Mouse (Mus musculus): Measurements from ENCODE around the gene Arhgef17. TPM values are rescaled to one million over a fixed set of nuclear protein-coding genes. Genes with fewer than 3 reads are reported as not detected.

Gene Arhgef17
- polyA plus RNA-seq, 1 experiment: 11.1 TPM

GRCm38 (mm10) chr7:100919006-100919808 lies 12.7 kb downstream of the Arhgef17 start:
- Histone ChIP-seq H3K36me3 (ENCODE audit: control insufficient read depth, insufficient read depth, low read length) (no peaks in the 10 kb centered on the region), H3K27ac (ENCODE audit: control insufficient read depth, insufficient read depth, low read length) (no peak overlapping the region), H3K4me3 (ENCODE audit: control insufficient read depth, insufficient read depth, low read length) (no peak overlapping the region), H3K4me1 (replicated peaks; ENCODE audit: control insufficient read depth, insufficient read depth, low read length) (no peaks in the 10 kb centered on the region), H3K27me3 (ENCODE audit: control insufficient read depth, insufficient read depth, low read length) (no peaks in the 10 kb centered on the region)
- 86% methylated on average over 7 of the region's 7 CpGs for WGBS
- TF ChIP-seq POLR2A (IDR thresholded peaks at IDR 0.05; ENCODE audit: control insufficient read depth, extremely low read depth, insufficient read depth, low read length, poor library complexity): no peak
- TF ChIP-seq CTCF (IDR thresholded peaks at IDR 0.05; ENCODE audit: borderline replicate concordance, control insufficient read depth, extremely low read depth, insufficient read depth, low read length, poor library complexity): no peak
- DNase-seq: no peak

- WGBS: 88% methylated on average over 9 of the region's 9 CpGs
- H3K27me3 ChIP-seq (ENCODE audit: control insufficient read depth, insufficient read depth, low read length): no peaks in the 10 kb centered on the region
- H3K4me1 ChIP-seq (replicated peaks; ENCODE audit: control insufficient read depth, insufficient read depth, low read length): no peaks in the 10 kb centered on the region
- H3K27ac ChIP-seq (ENCODE audit: control insufficient read depth, insufficient read depth, low read length): no peak overlapping the region
- no peak overlapping the region for H3K4me3 ChIP-seq (ENCODE audit: control insufficient read depth, insufficient read depth, low read length)
- no peaks in the 10 kb centered on the region for H3K36me3 ChIP-seq (ENCODE audit: control insufficient read depth, insufficient read depth, low read length)
- no peak for DNase-seq
- TF ChIP-seq POLR2A (IDR thresholded peaks at IDR 0.05; ENCODE audit: control insufficient read depth, extremely low read depth, insufficient read depth, low read length, poor library complexity) (no peak), CTCF (IDR thresholded peaks at IDR 0.05; ENCODE audit: borderline replicate concordance, control insufficient read depth, extremely low read depth, insufficient read depth, low read length, poor library complexity) (no peak)
Measured at GRCm38 (mm10) chr7:100918176-100918575, 13.7 kb downstream of the Arhgef17 start.

GRCm38 (mm10) chr7:100917751-100918150 lies 14.2 kb downstream of the Arhgef17 start:
- Histone ChIP-seq H3K27me3 (ENCODE audit: control insufficient read depth, insufficient read depth, low read length) (no peaks in the 10 kb centered on the region), H3K36me3 (ENCODE audit: control insufficient read depth, insufficient read depth, low read length) (no peaks in the 10 kb centered on the region), H3K4me3 (ENCODE audit: control insufficient read depth, insufficient read depth, low read length) (no peak overlapping the region), H3K27ac (ENCODE audit: control insufficient read depth, insufficient read depth, low read length) (no peak overlapping the region), H3K4me1 (replicated peaks; ENCODE audit: control insufficient read depth, insufficient read depth, low read length) (no peaks in the 10 kb centered on the region)
- DNase-seq: no peak
- WGBS: 94% methylated on average over 6 of the region's 6 CpGs
- TF ChIP-seq CTCF (IDR thresholded peaks at IDR 0.05; ENCODE audit: borderline replicate concordance, control insufficient read depth, extremely low read depth, insufficient read depth, low read length, poor library complexity) (no peak), POLR2A (IDR thresholded peaks at IDR 0.05; ENCODE audit: control insufficient read depth, extremely low read depth, insufficient read depth, low read length, poor library complexity) (no peak)

GRCm38 (mm10) chr7:100916526-100916925 lies 15.4 kb downstream of the Arhgef17 start:
- H3K4me1 ChIP-seq (replicated peaks; ENCODE audit: control insufficient read depth, insufficient read depth, low read length): no peaks in the 10 kb centered on the region
- H3K4me3 ChIP-seq (ENCODE audit: control insufficient read depth, insufficient read depth, low read length): no peak overlapping the region
- H3K36me3 ChIP-seq (ENCODE audit: control insufficient read depth, insufficient read depth, low read length): no peaks in the 10 kb centered on the region
- TF ChIP-seq POLR2A (IDR thresholded peaks at IDR 0.05; ENCODE audit: control insufficient read depth, extremely low read depth, insufficient read depth, low read length, poor library complexity): no peak
- TF ChIP-seq CTCF (IDR thresholded peaks at IDR 0.05; ENCODE audit: borderline replicate concordance, control insufficient read depth, extremely low read depth, insufficient read depth, low read length, poor library complexity): no peak
- no peak for DNase-seq
- H3K27me3 ChIP-seq (ENCODE audit: control insufficient read depth, insufficient read depth, low read length): no peaks in the 10 kb centered on the region
- WGBS: 89% methylated on average over 6 of the region's 6 CpGs
- H3K27ac ChIP-seq (ENCODE audit: control insufficient read depth, insufficient read depth, low read length): no peak overlapping the region

- TF ChIP-seq CTCF (IDR thresholded peaks at IDR 0.05; ENCODE audit: borderline replicate concordance, control insufficient read depth, extremely low read depth, insufficient read depth, low read length, poor library complexity): no peak
- no peak for TF ChIP-seq POLR2A (IDR thresholded peaks at IDR 0.05; ENCODE audit: control insufficient read depth, extremely low read depth, insufficient read depth, low read length, poor library complexity)
- no peaks in the 10 kb centered on the region for H3K4me1 ChIP-seq (replicated peaks; ENCODE audit: control insufficient read depth, insufficient read depth, low read length)
- no peaks in the 10 kb centered on the region for H3K36me3 ChIP-seq (ENCODE audit: control insufficient read depth, insufficient read depth, low read length)
- no peaks in the 10 kb centered on the region for H3K27me3 ChIP-seq (ENCODE audit: control insufficient read depth, insufficient read depth, low read length)
- H3K27ac ChIP-seq (ENCODE audit: control insufficient read depth, insufficient read depth, low read length): no peak overlapping the region
- 94% methylated on average over 5 of the region's 5 CpGs for WGBS
- H3K4me3 ChIP-seq (ENCODE audit: control insufficient read depth, insufficient read depth, low read length): no peak overlapping the region
- DNase-seq: no peak
Measured at GRCm38 (mm10) chr7:100915204-100915603, 16.7 kb downstream of the Arhgef17 start.

GRCm38 (mm10) chr7:100911791-100912190 lies 20.1 kb downstream of the Arhgef17 start:
- H3K27me3 ChIP-seq (ENCODE audit: control insufficient read depth, insufficient read depth, low read length): no peaks in the 10 kb centered on the region
- TF ChIP-seq POLR2A (IDR thresholded peaks at IDR 0.05; ENCODE audit: control insufficient read depth, extremely low read depth, insufficient read depth, low read length, poor library complexity) (no peak), CTCF (IDR thresholded peaks at IDR 0.05; ENCODE audit: borderline replicate concordance, control insufficient read depth, extremely low read depth, insufficient read depth, low read length, poor library complexity) (no peak)
- no peak overlapping the region for H3K4me3 ChIP-seq (ENCODE audit: control insufficient read depth, insufficient read depth, low read length)
- DNase-seq: no peak
- H3K27ac ChIP-seq (ENCODE audit: control insufficient read depth, insufficient read depth, low read length): no peak overlapping the region
- H3K4me1 ChIP-seq (replicated peaks; ENCODE audit: control insufficient read depth, insufficient read depth, low read length): no peaks in the 10 kb centered on the region
- WGBS: 91% methylated on average over 9 of the region's 9 CpGs
- H3K36me3 ChIP-seq (ENCODE audit: control insufficient read depth, insufficient read depth, low read length): no peaks in the 10 kb centered on the region
